In genomic region chr7:126818818-126819217, GRCm38 (mm10) we compare ENCODE assay signal across 30 mouse cellular contexts. TPM values are rescaled to one million over a fixed set of nuclear protein-coding genes. Genes with fewer than 3 reads are reported as not detected.
DNase-seq lines count a peak whose midpoint lies in the region; ATAC-seq and TF ChIP-seq lines count a peak whose summit lies in the region.
"Had no signal": no experiment of that assay in that cellular context is flagged by ENCODE, and none has a peak within 500 bp of the region (broad histone marks: within the 10 kb centered on the region; RNA-seq: fewer than 3 reads in every experiment).

No protein-coding gene starts in this region.

- H3K9ac ChIP-seq in intestine, postnatal 0 days (ENCODE audit: low read depth, low read length) = no peak overlapping the region
- H3K9ac ChIP-seq in intestine, embryonic 15.5 days = no peak overlapping the region
- H3K9ac ChIP-seq in lung, embryonic 14.5 days = no peak overlapping the region
- no peak overlapping the region for H3K9ac ChIP-seq in MEL (ENCODE audit: control insufficient read depth, low read depth, low read length, poor library complexity, severe bottlenecking)
- H3K9ac ChIP-seq: embryonic facial prominence, embryonic 13.5 days; hindbrain, embryonic 14.5 days had no signal

- DNase-seq in cerebellum, adult 11-12 months = peak; percentile 6
- no peak for DNase-seq in cerebellum, postnatal 36 days
- no peak for DNase-seq in lung, embryonic 14.5 days
- DNase-seq in lung, postnatal 36 days = no peak
- no peak for DNase-seq in MEL (ENCODE audit: low read depth, low spot score)
- DNase-seq: adrenal gland, adult 2 months; cerebellum, postnatal 14 days; kidney, postnatal 4 days; liver; lung, adult 2 months; right cerebral cortex, postnatal 25 days; spleen, adult 18-20 months had no signal

- peak; percentile 23 for TF ChIP-seq RAD21 in MEL (IDR thresholded peaks at IDR 0.05; ENCODE audit: low read depth, low read length)

- peak; percentile 34 for TF ChIP-seq CTCF in intestine, postnatal 0 days (IDR thresholded peaks at IDR 0.05; ENCODE audit: low read depth)
- peak; percentile 35 for TF ChIP-seq CTCF in lung, embryonic 14.5 days (IDR thresholded peaks at IDR 0.05; ENCODE audit: low read depth)
- TF ChIP-seq CTCF in MEL (IDR thresholded peaks at IDR 0.05 in 2 of 3, conservative IDR thresholded peaks at IDR 0.05 in 1 of 3; ENCODE audit: control insufficient read depth in 1 of 3, insufficient read depth in 1 of 3, low read depth in 2 of 3, low read length in 3 of 3, poor library complexity in 1 of 3, severe bottlenecking in 1 of 3) = peak in 2 of 3 experiments; percentile 30 to 73; a peak in 4 of 6 replicates

- no peak overlapping the region for H3K27ac ChIP-seq in intestine, postnatal 0 days (ENCODE audit: low read depth, low read length)
- no peak overlapping the region for H3K27ac ChIP-seq in intestine, embryonic 15.5 days
- H3K27ac ChIP-seq in lung, embryonic 14.5 days (ENCODE audit: low read depth) = no peak overlapping the region
- H3K27ac ChIP-seq in MEL (ENCODE audit: control insufficient read depth, low read depth, low read length) = no peak overlapping the region
- H3K27ac ChIP-seq: embryonic facial prominence, embryonic 13.5 days; hindbrain, embryonic 14.5 days; limb, embryonic 10.5 days; macrophage had no signal

- TF ChIP-seq POLR2A in MEL (IDR thresholded peaks at IDR 0.05; ENCODE audit: control insufficient read depth in 1 of 2, insufficient read depth in 1 of 2, low read depth in 1 of 2, low read length in 2 of 2, poor library complexity in 1 of 2) = no peak

- 16% methylated on average over 1 of the region's 1 CpGs for WGBS in intestine, postnatal 0 days
- 52% methylated on average over 1 of the region's 1 CpGs for WGBS in intestine, embryonic 15.5 days
- WGBS in lung, embryonic 14.5 days = 16% methylated on average over 1 of the region's 1 CpGs

- TF ChIP-seq EP300 in MEL (IDR thresholded peaks at IDR 0.05; ENCODE audit: low read depth in 1 of 2, low read length in 2 of 2) = no peak

- no peaks in the 10 kb centered on the region for H3K4me1 ChIP-seq in intestine, postnatal 0 days (replicated peaks; ENCODE audit: control insufficient read depth, insufficient read depth, low read length)
- H3K4me1 ChIP-seq in intestine, embryonic 15.5 days (replicated peaks) = peaks cover 5% of the 10 kb centered on the region; the same call in 1 of the 2 replicates
- H3K4me1 ChIP-seq in lung, embryonic 14.5 days (ENCODE audit: insufficient read depth) = no peaks in the 10 kb centered on the region
- H3K4me1 ChIP-seq in MEL (ENCODE audit: control insufficient read depth in 1 of 2, insufficient read depth in 2 of 2, low read length in 2 of 2) = peaks cover 2 to 8% of the 10 kb centered on the region in 2 experiments; a peak in 3 of 4 replicates

- H3K4me3 ChIP-seq in intestine, postnatal 0 days (ENCODE audit: low read depth, low read length) = no peak overlapping the region
- H3K4me3 ChIP-seq in intestine, embryonic 15.5 days (replicated peaks) = no peak overlapping the region
- H3K4me3 ChIP-seq in lung, embryonic 14.5 days (ENCODE audit: low read depth, low read length) = no peak overlapping the region
- H3K4me3 ChIP-seq in MEL (ENCODE audit: control insufficient read depth in 1 of 2, insufficient read depth in 1 of 2, low read depth in 2 of 2, low read length in 2 of 2) = no peak overlapping the region
- H3K4me3 ChIP-seq: embryonic facial prominence, embryonic 13.5 days; erythroblast, embryonic 14.5 days; limb, embryonic 10.5 days had no signal

- H3K9me3 ChIP-seq in intestine, postnatal 0 days (ENCODE audit: control insufficient read depth) = no peaks in the 10 kb centered on the region
- no peaks in the 10 kb centered on the region for H3K9me3 ChIP-seq in intestine, embryonic 15.5 days
- H3K9me3 ChIP-seq in lung, embryonic 14.5 days (ENCODE audit: low read depth, low read length) = no peaks in the 10 kb centered on the region
- no peaks in the 10 kb centered on the region for H3K9me3 ChIP-seq in MEL (replicated peaks; ENCODE audit: insufficient read depth, low read length)
- H3K9me3 ChIP-seq: embryonic facial prominence, embryonic 13.5 days; limb, embryonic 10.5 days had no signal

- no peaks in the 10 kb centered on the region for H3K36me3 ChIP-seq in intestine, postnatal 0 days (ENCODE audit: control insufficient read depth, insufficient read depth)
- H3K36me3 ChIP-seq in intestine, embryonic 15.5 days = no peaks in the 10 kb centered on the region
- no peaks in the 10 kb centered on the region for H3K36me3 ChIP-seq in lung, embryonic 14.5 days (ENCODE audit: insufficient read depth)
- H3K36me3 ChIP-seq in MEL (ENCODE audit: control insufficient read depth in 1 of 2, insufficient read depth in 2 of 2, low read length in 2 of 2) = no peaks in the 10 kb centered on the region
- H3K36me3 ChIP-seq: embryonic facial prominence, embryonic 13.5 days; limb, embryonic 10.5 days had no signal

- no peak overlapping the region for H3K4me2 ChIP-seq in intestine, postnatal 0 days (replicated peaks; ENCODE audit: low read depth)
- no peak overlapping the region for H3K4me2 ChIP-seq in intestine, embryonic 15.5 days (replicated peaks)
- no peak overlapping the region for H3K4me2 ChIP-seq in lung, embryonic 14.5 days
- H3K4me2 ChIP-seq: embryonic facial prominence, embryonic 13.5 days; hindbrain, embryonic 14.5 days had no signal

- H3K27me3 ChIP-seq in intestine, postnatal 0 days (replicated peaks; ENCODE audit: control insufficient read depth, insufficient read depth, low read length) = peaks cover 16% of the 10 kb centered on the region
- H3K27me3 ChIP-seq in intestine, embryonic 15.5 days (replicated peaks) = peaks cover 13% of the 10 kb centered on the region
- H3K27me3 ChIP-seq in lung, embryonic 14.5 days (ENCODE audit: insufficient read depth, low read length) = peaks cover 15% of the 10 kb centered on the region
- 0 out of 4 replicates have a peak, but pooled peaks cover 2% of the 10 kb centered on the region in 2 experiments for H3K27me3 ChIP-seq in MEL (ENCODE audit: control insufficient read depth in 1 of 2, insufficient read depth in 2 of 2, low read length in 2 of 2)

- no peaks in the 10 kb centered on the region for H3K79me2 ChIP-seq in MEL (ENCODE audit: control insufficient read depth, insufficient read depth, low read length, poor library complexity)

- ATAC-seq in intestine, postnatal 0 days = no peak
- no peak for ATAC-seq in intestine, embryonic 15.5 days
- ATAC-seq in lung, embryonic 14.5 days (ENCODE audit: insufficient read depth) = no peak
- no peak for ATAC-seq in monocyte, adult 5-6 weeks (replicated peaks; ENCODE audit: insufficient number of reproducible peaks, low FRiP score, low TSS enrichment, poor library complexity, severe bottlenecking)
- ATAC-seq: forebrain, embryonic 14.5 days had no signal

TF ChIP-seq in MEL, 35 proteins besides CTCF, POLR2A, EP300 and RAD21 (continues in another document):
- no peak for TF ChIP-seq TCF12 (IDR thresholded peaks at IDR 0.05; ENCODE audit: low read depth, low read length)
- TF ChIP-seq MEF2A (IDR thresholded peaks at IDR 0.05; ENCODE audit: extremely low read depth, insufficient replicate concordance, low read depth, low read length, poor library complexity, severe bottlenecking) = no peak

RNA-seq across cellular contexts. Expression of gene 4930451I11Rik, which starts 12.6 kb away (rescaled TPM):
- polyA plus RNA-seq in intestine, postnatal 0 days (2015; fragmentation: Nextera tagmentation; extraction: Ambion mirVana) = not detected in 2 replicates
- polyA plus RNA-seq in intestine, embryonic 15.5 days (2015; fragmentation: Nextera tagmentation; extraction: Ambion mirVana) = not detected in 2 replicates
- polyA plus RNA-seq in lung, embryonic 14.5 days (2014; fragmentation: Nextera tagmentation; extraction: Ambion mirVana) = not detected in 2 replicates
- not detected in 2 replicates for total RNA-seq in MEL (2012; rRNA removed)
- polyA plus RNA-seq in MEL (2012; ENCODE audit: insufficient read depth in 1 of 2, insufficient read length in 2 of 2, low read depth in 1 of 2, low replicate concordance in 2 of 2, missing spikeins in 1 of 2) = not detected
- not detected in 3 replicates for total RNA-seq in monocyte, adult 5-6 weeks (2017)
- total RNA-seq: adrenal gland, adult 2 months; adrenal gland, postnatal 4 days; gastrocnemius, postnatal 36 days; heart, adult 8-10 months; heart, postnatal 25 days; layer of hippocampus, postnatal 10 days had no signal
- polyA plus RNA-seq: adrenal gland, adult 2 months; embryonic facial prominence, embryonic 13.5 days; erythroblast, embryonic 14.5 days; forebrain, embryonic 14.5 days; heart, embryonic 14.5 days; intestine, embryonic 14.5 days; kidney, embryonic 14.5 days; limb, embryonic 10.5 days; lung, adult 2 months; macrophage; neural tube, embryonic 11.5 days had no signal

RNA-seq across cellular contexts. Expression of gene Fam57b, which starts 21.4 kb away (rescaled TPM):
- polyA plus RNA-seq in intestine, postnatal 0 days (2015; fragmentation: Nextera tagmentation; extraction: Ambion mirVana) = 0.97 and 1.2 TPM in 2 replicates
- polyA plus RNA-seq in intestine, embryonic 15.5 days (2015; fragmentation: Nextera tagmentation; extraction: Ambion mirVana) = 1.2 and 1.5 TPM in 2 replicates
- 0.17 and 0.88 TPM in 2 replicates for polyA plus RNA-seq in lung, embryonic 14.5 days (2014; fragmentation: Nextera tagmentation; extraction: Ambion mirVana)
- 1.7 TPM in 2 replicates for total RNA-seq in MEL (2012; rRNA removed)
- under 1 TPM in 1 of 2 experiments, not detected in 1; 0.50 TPM for polyA plus RNA-seq in MEL (2012; ENCODE audit: insufficient read depth in 1 of 2, insufficient read length in 2 of 2, low read depth in 1 of 2, low replicate concordance in 2 of 2, missing spikeins in 1 of 2)
- 12.6 TPM in 1 of 3 replicates, not detected in the others for total RNA-seq in monocyte, adult 5-6 weeks (2017)
- polyA plus RNA-seq: erythroblast, embryonic 14.5 days had no signal

RNA-seq across cellular contexts. Expression of gene Ppp4c, which starts 26.5 kb away (rescaled TPM):
- polyA plus RNA-seq in intestine, postnatal 0 days (2015; fragmentation: Nextera tagmentation; extraction: Ambion mirVana) = 134 and 135 TPM in 2 replicates
- polyA plus RNA-seq in intestine, embryonic 15.5 days (2015; fragmentation: Nextera tagmentation; extraction: Ambion mirVana) = 248 and 256 TPM in 2 replicates
- 278 and 300 TPM in 2 replicates for polyA plus RNA-seq in lung, embryonic 14.5 days (2014; fragmentation: Nextera tagmentation; extraction: Ambion mirVana)
- 255 and 257 TPM in 2 replicates for total RNA-seq in MEL (2012; rRNA removed)
- polyA plus RNA-seq in MEL (2012; ENCODE audit: insufficient read depth in 1 of 2, insufficient read length in 2 of 2, low read depth in 1 of 2, low replicate concordance in 2 of 2, missing spikeins in 1 of 2) = 100 to 1,000 TPM; 265 to 540 TPM
- 235 to 253 TPM (median 240 TPM) in 3 replicates for total RNA-seq in monocyte, adult 5-6 weeks (2017)

RNA-seq across cellular contexts. Expression of gene Doc2a, which starts 28.4 kb away (rescaled TPM):
- polyA plus RNA-seq in intestine, postnatal 0 days (2015; fragmentation: Nextera tagmentation; extraction: Ambion mirVana) = 1.5 and 1.6 TPM in 2 replicates
- 0.75 and 1.0 TPM in 2 replicates for polyA plus RNA-seq in intestine, embryonic 15.5 days (2015; fragmentation: Nextera tagmentation; extraction: Ambion mirVana)
- 0.33 and 0.80 TPM in 2 replicates for polyA plus RNA-seq in lung, embryonic 14.5 days (2014; fragmentation: Nextera tagmentation; extraction: Ambion mirVana)
- total RNA-seq in MEL (2012; rRNA removed) = 1.6 and 2.3 TPM in 2 replicates
- polyA plus RNA-seq in MEL (2012; ENCODE audit: insufficient read depth in 1 of 2, insufficient read length in 2 of 2, low read depth in 1 of 2, low replicate concordance in 2 of 2, missing spikeins in 1 of 2) = not detected
- total RNA-seq in monocyte, adult 5-6 weeks (2017) = not detected in 3 replicates
- total RNA-seq: gastrocnemius, postnatal 36 days; heart, adult 8-10 months; heart, postnatal 25 days had no signal
- polyA plus RNA-seq: erythroblast, embryonic 14.5 days had no signal

RNA-seq across cellular contexts. Expression of gene Tbx6, which starts 37.5 kb away (rescaled TPM):
- polyA plus RNA-seq in intestine, postnatal 0 days (2015; fragmentation: Nextera tagmentation; extraction: Ambion mirVana) = 0.17 TPM in 2 replicates
- polyA plus RNA-seq in intestine, embryonic 15.5 days (2015; fragmentation: Nextera tagmentation; extraction: Ambion mirVana) = 0.34 and 0.43 TPM in 2 replicates
- 0.28 TPM in 1 of 2 replicates, not detected in the other for polyA plus RNA-seq in lung, embryonic 14.5 days (2014; fragmentation: Nextera tagmentation; extraction: Ambion mirVana)
- total RNA-seq in MEL (2012; rRNA removed) = 0.12 and 0.13 TPM in 2 replicates
- under 1 TPM in 1 of 2 experiments, not detected in 1; 0.15 TPM for polyA plus RNA-seq in MEL (2012; ENCODE audit: insufficient read depth in 1 of 2, insufficient read length in 2 of 2, low read depth in 1 of 2, low replicate concordance in 2 of 2, missing spikeins in 1 of 2)
- 2.0 to 3.8 TPM (median 2.2 TPM) in 3 replicates for total RNA-seq in monocyte, adult 5-6 weeks (2017)
